Mouse (Mus musculus): ENCODE measurements around the gene Tanc1.

DNA sequence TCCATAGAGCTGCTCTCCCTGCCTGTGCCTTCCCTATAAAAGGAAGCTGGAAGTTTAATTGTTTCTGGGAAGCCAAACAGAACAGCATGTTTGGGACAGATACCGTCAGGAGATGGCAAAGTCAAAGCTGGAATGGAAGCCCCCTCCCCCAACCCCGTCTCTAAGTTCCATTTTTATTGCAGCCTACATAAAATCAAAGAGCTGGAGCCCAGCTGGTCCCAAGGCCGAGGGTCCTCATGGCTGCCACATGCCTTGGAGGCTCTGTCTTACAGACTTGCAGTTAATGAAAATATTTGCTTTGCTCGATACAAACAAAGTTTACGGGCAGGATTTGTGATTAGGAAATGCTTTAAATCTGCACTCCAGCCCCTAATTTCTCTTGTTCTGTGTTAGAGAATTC, 109.9 kb downstream of the Tanc1 start:
- TF ChIP-seq EP300 (IDR thresholded peaks at IDR 0.05; ENCODE audit: low read depth): no peak
- no peak for TF ChIP-seq CTCF (IDR thresholded peaks at IDR 0.05; ENCODE audit: low read depth)
